Mouse (Mus musculus) inflammation-experienced regulatory T-cells (primary cell): ENCODE data around the gene Rtl10. TPM values are rescaled to one million over a fixed set of nuclear protein-coding genes. Genes with fewer than 3 reads are reported as not detected.

ENCODE experiments used
- polyA plus RNA-seq, 2 experiments: library from polyadenylated mRNA; unstranded; fragments of 100-300 nt; shearing (Covaris generic); gene quantifications; one replicate each; pipeline ENCODE4 v1.2.1; 2017

The Rtl10 gene
- under 1 TPM in 1 of 2 experiments, not detected in 1; 0.44 TPM for polyA plus RNA-seq

GRCm38 (mm10) chr16:18498558-18498990 is at the start of gene Rtl10, which contains the start of gene Gnb1l:
Gene Rtl10 (plus strand): TSS chr16:18498901.
Gene Gnb1l (plus strand): TSS chr16:18498713.

Other genes with a start within 250 kb of the Rtl10 start
- not detected for gene Gm49776, start 240.6 kb upstream of the Rtl10 start, polyA plus RNA-seq
- 10 to 100 TPM; 26.5 to 37.7 TPM for gene Dgcr8, start 209.7 kb upstream of the Rtl10 start, polyA plus RNA-seq
- 10 to 100 TPM; 58.5 to 71.9 TPM for gene Tango2, start 150.8 kb upstream of the Rtl10 start, polyA plus RNA-seq
- gene Arvcf, start 150.7 kb upstream of the Rtl10 start, polyA plus RNA-seq: 1 to 10 TPM; 1.1 to 1.7 TPM
- 10 to 100 TPM; 30.2 to 39.9 TPM for gene Txnrd2, start 72.5 kb upstream of the Rtl10 start, polyA plus RNA-seq
- 10 to 100 TPM; 42.9 to 67.2 TPM for gene Comt, start 72.0 kb upstream of the Rtl10 start, polyA plus RNA-seq
- gene Gnb1l, start 188 bp upstream of the Rtl10 start, polyA plus RNA-seq: 10 to 100 TPM; 17.6 to 22.6 TPM
- gene Tbx1, start 91.8 kb downstream of the Rtl10 start, polyA plus RNA-seq: not detected
- under 1 TPM in 1 of 2 experiments, not detected in 1; 0.13 TPM for gene Gp1bb, start 123.5 kb downstream of the Rtl10 start, polyA plus RNA-seq
- 1 to 10 TPM in 1 of 2 experiments, under 1 TPM in 1; 0.18 to 1.1 TPM for gene Gm49601, start 127.5 kb downstream of the Rtl10 start, polyA plus RNA-seq
- gene Sept5, start 131.1 kb downstream of the Rtl10 start, polyA plus RNA-seq: 1 to 10 TPM in 1 of 2 experiments, not detected in 1; 1.5 TPM